Mouse (Mus musculus): ENCODE data around the gene Sirpa.

GRCm38 (mm10) chr2:129630532-129630886, 37.9 kb downstream of the Sirpa start:
- TF ChIP-seq CTCF (IDR thresholded peaks at IDR 0.05 in 2 of 3, conservative IDR thresholded peaks at IDR 0.05 in 1 of 3; ENCODE audit: control insufficient read depth in 1 of 3, insufficient read depth in 1 of 3, low read depth in 2 of 3, low read length in 3 of 3, poor library complexity in 1 of 3, severe bottlenecking in 1 of 3) (no peak), POLR2A (IDR thresholded peaks at IDR 0.05; ENCODE audit: control insufficient read depth in 1 of 2, insufficient read depth in 1 of 2, low read depth in 1 of 2, low read length in 2 of 2, poor library complexity in 1 of 2) (no peak)
